Mouse (Mus musculus) lung, adult 2 months (tissue): ENCODE results near the gene Nosip. TPM values are rescaled to one million over a fixed set of nuclear protein-coding genes. Genes with fewer than 3 reads are reported as not detected.
A peak's percentile ranks its signal among the peaks of the same experiment; 100 is the strongest.

Experiments
- DNase-seq: peaks from one replicate; pipeline ENCODE4 v3.0.0; 2022
- H3K4me1 ChIP-seq: fragments of 200-500 bp; 2 replicates; pipeline ENCODE4 v1.6.1; 2011; ENCODE audit warnings: low read length; ENCODE audit not compliant: control insufficient read depth, insufficient read depth
- H3K4me3 ChIP-seq: fragments of 200-500 bp; replicated peaks from 2 replicates; pipeline ENCODE3; 2011; ENCODE audit warnings: low read depth, mild to moderate bottlenecking, control low read depth, low read length; ENCODE audit errors: extremely low read depth
- CTCF ChIP-seq: fragments of 200-500 bp; IDR thresholded peaks from 2 replicates; pipeline ENCODE4 v1.5.1; 2011; ENCODE audit warnings: mild to moderate bottlenecking, low read length, control low read depth; ENCODE audit not compliant: insufficient read depth
- POLR2A ChIP-seq: fragments of 200-500 bp; IDR thresholded peaks from 2 replicates; pipeline ENCODE4 v1.6.1; 2011; ENCODE audit warnings: low read depth, mild to moderate bottlenecking, control low read depth, low read length, borderline replicate concordance; ENCODE audit errors: extremely low read depth
- WGBS: fragments of 180-500 bp; shearing (Covaris S2); methylation state at CpG from one replicate; pipeline ENCODE4 v1.1.7; 2018; 5-methylcytosine and 5-hydroxymethylcytosine counted together
- polyA plus RNA-seq: library from polyadenylated mRNA; depleted of rRNA; stranded (reverse); fragments of >200 nt; gene quantifications from 2 replicates; pipeline ENCODE4 v1.2.3, GENCODE M21; 2012; rRNA removed

Nosip gene
- polyA plus RNA-seq = 86.5 and 102 TPM in 2 replicates

DNA sequence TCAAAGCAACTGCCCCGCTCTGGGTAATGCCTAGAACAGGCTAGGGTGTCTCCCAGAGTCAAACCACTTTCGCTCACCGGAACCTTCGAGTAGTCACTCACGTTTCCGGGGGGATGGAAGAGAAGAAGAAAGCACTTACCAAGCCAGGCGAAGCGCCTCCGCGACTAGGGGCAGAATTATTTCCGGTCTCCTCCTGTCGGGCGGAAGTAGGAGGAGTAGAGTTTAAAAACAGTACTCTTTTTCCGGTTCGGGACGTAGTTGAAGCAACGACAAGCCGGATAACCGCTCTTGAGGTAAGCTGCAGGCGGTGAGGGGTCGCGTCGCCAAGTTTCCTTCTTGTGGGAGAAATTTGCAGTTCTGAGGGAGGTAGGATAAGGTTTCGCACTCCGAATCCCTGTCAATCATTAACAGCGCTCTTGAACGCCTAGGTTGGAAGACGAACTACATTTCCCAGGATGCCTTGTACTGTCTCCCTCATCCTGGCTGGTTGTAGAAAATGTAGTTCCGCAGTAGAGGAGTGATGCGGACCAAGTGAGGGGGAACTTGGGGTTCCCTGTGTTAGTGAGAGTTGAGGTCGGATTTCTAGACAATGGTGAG lies at the start of gene Nosip, which contains the start of gene Prrg2:
Nosip (plus strand) TSS at position 191 of the 597 bp plus-strand sequence.
Prrg2 (minus strand) TSS at position 439 of the 597 bp plus-strand sequence.
- peak; percentile 89 for DNase-seq
- Histone ChIP-seq H3K4me3 (peak within 1 kb of the TSS; percentile 99), H3K4me1 (peaks cover 7% of the 10 kb centered on the region)
- WGBS = under 1% methylated on average over 31 of the region's 31 CpGs
- TF ChIP-seq POLR2A (peak; percentile 87; the same call in 1 of the 2 replicates), CTCF (no peak)

DNA sequence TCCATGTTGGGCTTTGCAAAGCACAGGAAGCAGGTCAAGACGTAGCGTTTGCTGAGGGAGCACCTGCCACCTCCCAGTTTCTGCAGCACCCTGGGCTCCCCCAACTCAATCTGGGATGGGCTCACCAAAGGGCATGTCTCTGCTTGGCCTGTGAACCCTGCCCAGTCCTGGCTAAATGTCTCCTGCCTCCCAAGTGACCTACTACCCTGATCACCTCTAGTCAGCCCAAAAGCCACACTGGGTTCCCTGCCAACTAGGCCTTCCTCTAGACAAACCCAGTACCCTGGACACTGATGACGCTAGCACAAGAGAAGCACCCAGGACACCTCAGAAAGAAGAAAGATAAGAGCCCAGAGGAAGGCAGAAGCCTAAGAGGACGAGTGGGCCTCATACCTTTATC lies 49.4 kb upstream of the Nosip start:
- H3K4me1 ChIP-seq = no peaks in the 10 kb centered on the region; the same call in 1 of the 2 replicates
- DNase-seq = no peak
- WGBS = 89% methylated on average over 4 of the region's 4 CpGs
- H3K4me3 ChIP-seq = no peak overlapping the region
- TF ChIP-seq POLR2A (no peak), CTCF (no peak)

DNA sequence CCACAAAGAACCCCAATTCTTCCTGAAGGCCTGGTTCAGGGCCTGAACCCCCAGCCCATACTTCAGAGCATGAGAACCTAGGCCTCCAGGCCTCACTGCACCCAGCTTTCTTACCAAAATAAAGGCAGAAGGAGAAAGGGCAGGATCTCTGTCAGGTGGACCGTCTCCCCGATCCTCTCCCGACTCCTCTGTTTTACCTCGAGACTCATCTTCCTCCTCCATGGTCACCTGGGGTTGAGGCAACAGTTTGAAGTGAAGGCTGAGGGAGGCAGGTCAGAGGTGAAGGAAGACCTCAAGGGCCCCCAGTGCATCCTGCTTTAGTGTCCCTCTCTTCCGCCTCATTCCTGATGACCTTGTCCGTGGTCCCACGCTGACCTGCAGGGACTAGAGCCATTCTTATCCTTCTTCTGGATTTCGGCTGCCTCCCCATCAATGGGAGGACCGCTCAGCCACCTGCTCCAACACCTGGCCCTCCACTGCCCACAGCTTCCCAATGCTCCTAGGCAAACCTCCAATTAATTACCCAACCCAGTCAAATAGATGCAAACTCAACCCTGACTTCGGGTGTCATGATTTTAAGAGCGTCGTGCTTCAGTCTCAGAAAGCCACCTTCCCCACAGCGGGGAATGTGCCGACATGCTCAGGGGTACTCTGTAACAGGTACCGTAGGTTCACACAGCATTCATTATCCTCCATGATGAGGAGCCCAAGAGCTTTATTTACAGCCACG lies 48.7 kb upstream of the Nosip start:
- 90% methylated on average over 16 of the region's 16 CpGs for WGBS
- H3K4me1 ChIP-seq = no peaks in the 10 kb centered on the region; the same call in 1 of the 2 replicates
- no peak for TF ChIP-seq CTCF
- TF ChIP-seq POLR2A = no peak

GRCm38 (mm10) chr7:45014096-45014451 lies 48.2 kb upstream of the Nosip start:
- H3K4me3 ChIP-seq = no peak overlapping the region
- no peaks in the 10 kb centered on the region; the same call in 1 of the 2 replicates for H3K4me1 ChIP-seq
- no peak for DNase-seq
- TF ChIP-seq POLR2A = no peak
- 87% methylated on average over 3 of the region's 3 CpGs for WGBS

More for the DNA sequence above, 48.7 kb upstream of the Nosip start:
- H3K4me3 ChIP-seq = no peak overlapping the region
- no peak for DNase-seq

GRCm38 (mm10) chr7:45015344-45015956 lies 46.8 kb upstream of the Nosip start:
- under 1% methylated on average over 20 of the region's 20 CpGs for WGBS
- Histone ChIP-seq H3K4me3 (peak overlapping the region; percentile 74), H3K4me1 (peaks cover 2% of the 10 kb centered on the region; the same call in 1 of the 2 replicates)
- peak; percentile 33 for DNase-seq
- TF ChIP-seq POLR2A = no peak
- TF ChIP-seq CTCF = no peak

DNA sequence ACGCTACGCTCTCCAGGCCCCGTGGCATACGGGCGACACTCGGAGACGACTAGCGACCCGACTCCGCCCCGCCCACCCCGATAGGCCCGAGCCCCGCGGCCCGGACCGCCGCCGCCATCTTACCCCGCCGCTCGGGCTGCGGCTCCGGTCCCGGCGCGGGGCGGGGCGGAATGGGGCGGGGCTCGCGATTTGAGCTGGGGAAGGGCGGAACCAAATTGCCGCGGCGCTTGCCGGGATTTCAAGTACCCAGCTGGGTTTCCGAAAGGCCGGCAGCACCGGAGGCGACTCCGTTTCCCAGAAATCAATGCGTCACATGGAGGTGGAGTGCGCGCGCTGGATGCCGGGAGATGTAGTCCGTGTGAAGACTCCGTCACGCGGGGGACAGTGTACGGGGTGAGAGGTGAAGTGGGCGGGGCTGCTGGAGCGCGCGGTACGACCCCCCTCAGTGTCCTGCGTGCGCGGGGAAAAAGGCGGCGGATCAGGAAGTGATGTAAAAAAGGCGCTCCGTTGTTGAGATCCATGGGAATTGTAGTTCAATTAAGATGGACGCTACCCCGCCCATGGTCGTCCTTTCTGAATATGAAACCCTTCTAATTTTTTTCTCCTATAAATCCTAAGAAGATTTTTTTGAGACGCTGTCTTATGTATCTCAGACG lies 46.1 kb upstream of the Nosip start, which contains the start of gene Scaf1:
Scaf1 (minus strand) TSS at position 407 of the 656 bp plus-strand sequence.
- H3K4me3 ChIP-seq = peak within 1 kb of the TSS; percentile 74
- DNase-seq = peak; percentile 99
- peak; percentile 63 for TF ChIP-seq POLR2A
- no peak for TF ChIP-seq CTCF
- WGBS = 1% methylated on average over 69 of the region's 69 CpGs
- peaks cover 2% of the 10 kb centered on the region; the same call in 1 of the 2 replicates for H3K4me1 ChIP-seq

GRCm38 (mm10) chr7:45016761-45017160 lies 45.5 kb upstream of the Nosip start:
- Histone ChIP-seq H3K4me1 (peaks cover 2% of the 10 kb centered on the region; the same call in 1 of the 2 replicates), H3K4me3 (peak overlapping the region; percentile 34)
- 1% methylated on average over 4 of the region's 4 CpGs for WGBS
- TF ChIP-seq CTCF (no peak), POLR2A (no peak)
- no peak for DNase-seq

- TF ChIP-seq CTCF (no peak), POLR2A (peak; percentile 90)
- H3K4me1 ChIP-seq = peaks cover 2% of the 10 kb centered on the region; the same call in 1 of the 2 replicates
- under 1% methylated on average over 36 of the region's 36 CpGs for WGBS
- DNase-seq = peak; percentile 85
- peak within 1 kb of the TSS; percentile 76 for H3K4me3 ChIP-seq
These were observed 44.8 kb upstream of the Nosip start, which contains the start of gene Rras for GRCm38 (mm10) chr7:45017242-45018061. Gene Rras (plus strand): TSS chr7:45017961.
